Mouse (Mus musculus) kidney, adult 2 months (tissue): ENCODE results near the gene Ttyh1. TPM values are rescaled to one million over a fixed set of nuclear protein-coding genes. Genes with fewer than 3 reads are reported as not detected.
"Not testable (repeated sequence)": the region's sequence is repeated elsewhere in the genome, so short reads cannot be mapped to it uniquely, and the experiment has no call there.

Source experiments
- DNase-seq: peaks from one replicate; pipeline ENCODE4 v3.0.0; 2021
- H3K27ac ChIP-seq: fragments of 200-500 bp; 2 replicates; pipeline ENCODE4 v1.5.1; 2012; ENCODE audit warnings: low read depth, low read length, control low read depth, inconsistent platforms; ENCODE audit not compliant: insufficient read depth
- H3K27me3 ChIP-seq: fragments of 200-500 bp; replicated peaks from 2 replicates; pipeline ENCODE4 v1.6.1; 2012; ENCODE audit warnings: mild to moderate bottlenecking, moderate library complexity, low read length, inconsistent platforms; ENCODE audit not compliant: control insufficient read depth, insufficient read depth
- H3K36me3 ChIP-seq: fragments of 200-500 bp; 2 replicates; pipeline ENCODE4 v1.6.1; 2012; ENCODE audit warnings: mild to moderate bottlenecking, moderate library complexity, low read length, inconsistent platforms; ENCODE audit not compliant: control insufficient read depth, insufficient read depth
- H3K4me1 ChIP-seq: fragments of 200-500 bp; 2 replicates; pipeline ENCODE4 v1.6.1; 2011; ENCODE audit warnings: low read length; ENCODE audit not compliant: control insufficient read depth, insufficient read depth
- H3K4me3 ChIP-seq: fragments of 200-500 bp; 2 replicates; pipeline ENCODE4 v1.5.1; 2011; ENCODE audit warnings: mild to moderate bottlenecking, low read depth, low read length, control low read depth; ENCODE audit not compliant: insufficient read depth
- CTCF ChIP-seq: fragments of 200-500 bp; conservative IDR thresholded peaks from 2 replicates; pipeline ENCODE4 v1.5.1; 2011; ENCODE audit warnings: low read depth, mild to moderate bottlenecking, control low read depth, low read length, moderate library complexity, mixed read lengths; ENCODE audit not compliant: insufficient read depth, insufficient read length
- POLR2A ChIP-seq: fragments of 200-500 bp; IDR thresholded peaks from one replicate; pipeline ENCODE4 v1.6.1; 2011; ENCODE audit warnings: low read depth, low read length, control low read depth
- WGBS: fragments of 180-500 bp; shearing (Covaris S2); methylation state at CpG from one replicate; pipeline ENCODE4 v1.1.7; 2018; 5-methylcytosine and 5-hydroxymethylcytosine counted together
- polyA plus RNA-seq: library from polyadenylated mRNA; depleted of rRNA; stranded (reverse); fragments of >200 nt; gene quantifications from 2 replicates; pipeline ENCODE4 v1.2.3, GENCODE M21; 2012

Ttyh1 gene
- polyA plus RNA-seq, 1 experiment = 2.8 TPM

GRCm38 (mm10) chr7:4148341-4149208, 29.4 kb downstream of the Ttyh1 start:
- Histone ChIP-seq H3K4me1 (peaks cover 9% of the 10 kb centered on the region; the same call in 1 of the 2 replicates), H3K4me3 (peak overlapping the region; percentile 64), H3K27ac (peak overlapping the region; percentile 98), H3K27me3 (no peaks in the 10 kb centered on the region), H3K36me3 (no peaks in the 10 kb centered on the region)
- TF ChIP-seq POLR2A (peak; percentile 16), CTCF (no peak)
- 22% methylated on average over 18 of the region's 18 CpGs for WGBS
- no peak for DNase-seq

GRCm38 (mm10) chr7:4149209-4150054, 30.2 kb downstream of the Ttyh1 start:
- H3K27me3 ChIP-seq = no peaks in the 10 kb centered on the region
- WGBS = under 1% methylated on average over 64 of the region's 64 CpGs
- no peak for TF ChIP-seq CTCF
- peak; percentile 40 for TF ChIP-seq POLR2A
- H3K27ac ChIP-seq = peak overlapping the region; percentile 98
- H3K4me3 ChIP-seq = peak overlapping the region; percentile 64
- peak; percentile 87 for DNase-seq
- H3K4me1 ChIP-seq = peaks cover 9% of the 10 kb centered on the region; the same call in 1 of the 2 replicates
- no peaks in the 10 kb centered on the region for H3K36me3 ChIP-seq

GRCm38 (mm10) chr7:4150059-4150541, 30.9 kb downstream of the Ttyh1 start, which contains the start of gene Leng9:
Gene Leng9, minus strand, starts transcription at chr7:4150374.
- Histone ChIP-seq H3K36me3 (no peaks in the 10 kb centered on the region), H3K27me3 (no peaks in the 10 kb centered on the region), H3K4me1 (peaks cover 9% of the 10 kb centered on the region; the same call in 1 of the 2 replicates), H3K4me3 (peak within 1 kb of the TSS; percentile 64), H3K27ac (peak within 1 kb of the TSS; percentile 98)
- 3% methylated on average over 14 of the region's 14 CpGs for WGBS
- peak; percentile 60 for DNase-seq
- TF ChIP-seq POLR2A (no peak), CTCF (no peak)

- peak overlapping the region; percentile 98; the same call in 1 of the 2 replicates for H3K27ac ChIP-seq
- H3K36me3 ChIP-seq = no peaks in the 10 kb centered on the region
- H3K4me1 ChIP-seq = peaks cover 9% of the 10 kb centered on the region; the same call in 1 of the 2 replicates
- H3K27me3 ChIP-seq = no peaks in the 10 kb centered on the region
- H3K4me3 ChIP-seq = peak overlapping the region; percentile 64
- peak; percentile 93 for DNase-seq
- WGBS = 17% methylated on average over 14 of the region's 14 CpGs
- no peak for TF ChIP-seq POLR2A
- no peak for TF ChIP-seq CTCF
Measured at GRCm38 (mm10) chr7:4150811-4151221, 31.6 kb downstream of the Ttyh1 start.

GRCm38 (mm10) chr7:4151241-4151640, 32.0 kb downstream of the Ttyh1 start:
- no peak overlapping the region for H3K4me3 ChIP-seq
- WGBS = 44% methylated on average over 22 of the region's 22 CpGs
- no peak for DNase-seq
- peaks cover 9% of the 10 kb centered on the region; the same call in 1 of the 2 replicates for H3K4me1 ChIP-seq
- H3K27me3 ChIP-seq = no peaks in the 10 kb centered on the region
- no peak overlapping the region for H3K27ac ChIP-seq
- TF ChIP-seq CTCF (no peak), POLR2A (no peak)
- no peaks in the 10 kb centered on the region for H3K36me3 ChIP-seq

- no peak overlapping the region for H3K4me3 ChIP-seq
- no peaks in the 10 kb centered on the region for H3K27me3 ChIP-seq
- H3K4me1 ChIP-seq = no peaks in the 10 kb centered on the region
- 89% methylated on average over 5 of the region's 5 CpGs for WGBS
- H3K27ac ChIP-seq = no peak overlapping the region
- H3K36me3 ChIP-seq = no peaks in the 10 kb centered on the region
- no peak for TF ChIP-seq POLR2A
- TF ChIP-seq CTCF = no peak
- no peak for DNase-seq
Measured at GRCm38 (mm10) chr7:4154356-4154755, 35.1 kb downstream of the Ttyh1 start.

- no peak overlapping the region for H3K27ac ChIP-seq
- no peaks in the 10 kb centered on the region for H3K36me3 ChIP-seq
- H3K27me3 ChIP-seq = no peaks in the 10 kb centered on the region
- no peak for TF ChIP-seq POLR2A
- TF ChIP-seq CTCF = no peak
- no peaks in the 10 kb centered on the region for H3K4me1 ChIP-seq
- no peak overlapping the region for H3K4me3 ChIP-seq
- WGBS = 67% methylated on average over 4 of the region's 4 CpGs
- no peak for DNase-seq
Measured at GRCm38 (mm10) chr7:4154976-4155375, 35.8 kb downstream of the Ttyh1 start.

- H3K36me3 ChIP-seq, H3K4me3 ChIP-seq, DNase-seq, H3K27me3 ChIP-seq, H3K27ac ChIP-seq: not testable (repeated sequence)
- 95% methylated on average over 4 of the region's 4 CpGs for WGBS
- H3K4me1 ChIP-seq = peaks cover 11% of the 10 kb centered on the region
Measured at GRCm38 (mm10) chr7:4161596-4161995, 42.4 kb downstream of the Ttyh1 start.
